Mouse (Mus musculus) olfactory bulb, adult 2 months (tissue): ENCODE measurements around the gene Tbl1xr1.

Experiments used
- CTCF ChIP-seq: fragments of 200-500 bp; IDR thresholded peaks from 2 replicates; pipeline ENCODE4 v1.5.1; 2012; ENCODE audit warnings: low read depth, mild to moderate bottlenecking, low read length, moderate library complexity; ENCODE audit not compliant: insufficient read depth
- POLR2A ChIP-seq: fragments of 200-500 bp; IDR thresholded peaks from 2 replicates; pipeline ENCODE4 v1.6.1; 2012; ENCODE audit warnings: mild to moderate bottlenecking, low read depth, low read length, moderate library complexity; ENCODE audit not compliant: insufficient read depth

- TF ChIP-seq POLR2A (no peak), CTCF (no peak)
Observed at GRCm38 (mm10) chr3:22172410-22172809, 96.0 kb downstream of the Tbl1xr1 start.
